Mouse (Mus musculus) heart, embryonic 16.5 days (tissue): ENCODE measurements around the gene Dhx40. TPM values are rescaled to one million over a fixed set of nuclear protein-coding genes. Genes with fewer than 3 reads are reported as not detected.
A peak's percentile ranks its signal among the peaks of the same experiment; 100 is the strongest.
"Not testable (repeated sequence)": the region's sequence is repeated elsewhere in the genome, so short reads cannot be mapped to it uniquely, and the experiment has no call there.

Source experiments
- ATAC-seq: fragments of 200-750 bp; cut with Nextera tagmentation; replicated peaks from 2 replicates; pipeline ENCODE4 v1.8.0; 2017; ENCODE audit warnings: moderate number of reproducible peaks; ENCODE audit not compliant: insufficient read depth, low FRiP score; ENCODE audit errors: extremely low read depth
- H3K27ac ChIP-seq: fragments of 300-500 bp; sonication (generic); 2 replicates; pipeline ENCODE4 v1.5.1; 2014; ENCODE audit warnings: mild to moderate bottlenecking, low read length, control low read depth, moderate library complexity
- H3K27me3 ChIP-seq: fragments of 300-500 bp; sonication (generic); 2 replicates; pipeline ENCODE4 v1.6.1; 2014; ENCODE audit warnings: low read length, mixed read lengths; ENCODE audit not compliant: control insufficient read depth, insufficient read depth
- H3K36me3 ChIP-seq: fragments of 300-500 bp; sonication (generic); 2 replicates; pipeline ENCODE4 v1.6.1; 2014; ENCODE audit not compliant: control insufficient read depth, insufficient read depth
- H3K4me1 ChIP-seq: fragments of 300-500 bp; sonication (generic); 2 replicates; pipeline ENCODE4 v1.6.1; 2014; ENCODE audit warnings: low read length, mixed read lengths; ENCODE audit not compliant: control insufficient read depth, insufficient read depth
- H3K4me2 ChIP-seq: fragments of 300-500 bp; sonication (generic); 2 replicates; pipeline ENCODE4 v1.6.1; 2014; ENCODE audit warnings: low read depth, mild to moderate bottlenecking, control low read depth, low read length
- H3K4me3 ChIP-seq: fragments of 300-500 bp; sonication (generic); 2 replicates; pipeline ENCODE4 v1.5.1; 2014; ENCODE audit warnings: mild to moderate bottlenecking, control low read depth, low read length
- H3K9ac ChIP-seq: fragments of 300-500 bp; sonication (generic); 2 replicates; pipeline ENCODE4 v1.6.1; 2014; ENCODE audit warnings: low read length, control low read depth
- H3K9me3 ChIP-seq: fragments of 300-500 bp; sonication (generic); replicated peaks from 2 replicates; pipeline ENCODE4 v1.6.1; 2016; ENCODE audit warnings: low read length; ENCODE audit not compliant: control insufficient read depth
- WGBS: fragments of 180-500 bp; shearing (Covaris S2); extraction: QIAGEN DNeasy Blood & Tissue Kit; methylation state at CpG from one replicate; pipeline ENCODE4 v1.1.7; 2014; 5-methylcytosine and 5-hydroxymethylcytosine counted together
- polyA plus RNA-seq: library from polyadenylated mRNA; unstranded; fragments of >200 nt; fragmentation: Nextera tagmentation; extraction: Ambion mirVana; gene quantifications from 2 replicates; pipeline ENCODE4 v1.2.1, GENCODE M21; 2015

Dhx40 gene
- polyA plus RNA-seq, 1 experiment from 2014 or later: 16.1 TPM

- H3K27me3 ChIP-seq: no peaks in the 10 kb centered on the region
- ATAC-seq: no peak
- H3K9ac ChIP-seq: no peak overlapping the region; the same call in 1 of the 2 replicates
- WGBS: 48% methylated on average over 3 of the region's 3 CpGs
- H3K4me2 ChIP-seq: peak overlapping the region; percentile 42
- H3K27ac ChIP-seq: peak overlapping the region; percentile 23
- no peaks in the 10 kb centered on the region for H3K9me3 ChIP-seq
- peaks cover 37% of the 10 kb centered on the region for H3K4me1 ChIP-seq
- no peaks in the 10 kb centered on the region for H3K36me3 ChIP-seq
- H3K4me3 ChIP-seq: no peak overlapping the region
Observed at GRCm38 (mm10) chr11:86749776-86750423, 57.6 kb downstream of the Dhx40 start.

- Histone ChIP-seq H3K27ac (no peak overlapping the region), H3K4me1 (peaks cover 41% of the 10 kb centered on the region), H3K4me2 (no peak overlapping the region), H3K36me3 (no peaks in the 10 kb centered on the region), H3K4me3 (no peak overlapping the region), H3K9ac (no peak overlapping the region), H3K9me3 (no peaks in the 10 kb centered on the region), H3K27me3 (no peaks in the 10 kb centered on the region)
- 57% methylated on average over 3 of the region's 3 CpGs for WGBS
- no peak for ATAC-seq
Observed at GRCm38 (mm10) chr11:86745634-86746404, 61.7 kb downstream of the Dhx40 start.

- peak; percentile 56 for ATAC-seq
- 8% methylated on average over 2 of the region's 2 CpGs for WGBS
- H3K27me3 ChIP-seq: no peaks in the 10 kb centered on the region
- H3K9me3 ChIP-seq: no peaks in the 10 kb centered on the region
- peak overlapping the region; percentile 29; the same call in 1 of the 2 replicates for H3K9ac ChIP-seq
- no peaks in the 10 kb centered on the region for H3K36me3 ChIP-seq
- peak overlapping the region; percentile 34 for H3K4me2 ChIP-seq
- H3K4me3 ChIP-seq: no peak overlapping the region
- peaks cover 32% of the 10 kb centered on the region for H3K4me1 ChIP-seq
- peak overlapping the region; percentile 72 for H3K27ac ChIP-seq
Observed at GRCm38 (mm10) chr11:86742605-86743004, 64.9 kb downstream of the Dhx40 start.

- H3K36me3 ChIP-seq: no peaks in the 10 kb centered on the region
- peaks cover 28% of the 10 kb centered on the region for H3K4me1 ChIP-seq
- no peaks in the 10 kb centered on the region for H3K27me3 ChIP-seq
- 96% methylated on average over 5 of the region's 5 CpGs for WGBS
- H3K27ac ChIP-seq: no peak overlapping the region
- H3K4me2 ChIP-seq: no peak overlapping the region
- no peaks in the 10 kb centered on the region for H3K9me3 ChIP-seq
- H3K4me3 ChIP-seq: no peak overlapping the region
- no peak overlapping the region for H3K9ac ChIP-seq
- ATAC-seq: no peak
Observed at GRCm38 (mm10) chr11:86741505-86741904, 66.0 kb downstream of the Dhx40 start.

GRCm38 (mm10) chr11:86739470-86739869 lies 68.1 kb downstream of the Dhx40 start:
- Histone ChIP-seq H3K4me2 (no peak overlapping the region), H3K27me3 (no peaks in the 10 kb centered on the region), H3K36me3 (0 out of 2 replicates have a peak, but pooled peaks cover 2% of the 10 kb centered on the region), H3K9me3 (no peaks in the 10 kb centered on the region), H3K4me1 (peaks cover 30% of the 10 kb centered on the region), H3K4me3 (no peak overlapping the region), H3K27ac (no peak overlapping the region), H3K9ac (no peak overlapping the region)
- 62% methylated on average over 2 of the region's 2 CpGs for WGBS
- no peak for ATAC-seq

- Histone ChIP-seq H3K9ac (no peak overlapping the region), H3K4me1 (peaks cover 30% of the 10 kb centered on the region), H3K4me2 (no peak overlapping the region), H3K9me3 (no peaks in the 10 kb centered on the region), H3K27ac (no peak overlapping the region), H3K4me3 (no peak overlapping the region), H3K36me3 (0 out of 2 replicates have a peak, but pooled peaks cover 2% of the 10 kb centered on the region), H3K27me3 (no peaks in the 10 kb centered on the region)
- ATAC-seq: no peak
- 90% methylated on average over 1 of the region's 1 CpGs for WGBS
Observed at GRCm38 (mm10) chr11:86738956-86739355, 68.6 kb downstream of the Dhx40 start.

- not testable (repeated sequence) for H3K4me3 ChIP-seq, H3K4me2 ChIP-seq, H3K9ac ChIP-seq, ATAC-seq, H3K27ac ChIP-seq, H3K27me3 ChIP-seq, H3K9me3 ChIP-seq, H3K36me3 ChIP-seq
- WGBS: 95% methylated on average over 1 of the region's 1 CpGs
- H3K4me1 ChIP-seq: peaks cover 25% of the 10 kb centered on the region
Observed at GRCm38 (mm10) chr11:86738308-86738707, 69.2 kb downstream of the Dhx40 start.

- Histone ChIP-seq H3K27ac (no peak overlapping the region), H3K9me3 (no peaks in the 10 kb centered on the region), H3K9ac (no peak overlapping the region), H3K4me3 (no peak overlapping the region), H3K36me3 (peaks cover 6% of the 10 kb centered on the region; the same call in 1 of the 2 replicates), H3K4me1 (peaks cover 18% of the 10 kb centered on the region), H3K4me2 (no peak overlapping the region), H3K27me3 (no peaks in the 10 kb centered on the region)
- no peak for ATAC-seq
- WGBS: 78% methylated on average over 8 of the region's 8 CpGs
Observed at GRCm38 (mm10) chr11:86737301-86738000, 70.1 kb downstream of the Dhx40 start.

- Histone ChIP-seq H3K4me1 (peaks cover 24% of the 10 kb centered on the region), H3K36me3 (peaks cover 8% of the 10 kb centered on the region)
- 73% methylated on average over 4 of the region's 4 CpGs for WGBS
Observed at GRCm38 (mm10) chr11:86734993-86735392, 72.6 kb downstream of the Dhx40 start.

More at GRCm38 (mm10) chr11:86734993-86735392, 72.6 kb downstream of the Dhx40 start:
- Histone ChIP-seq H3K27me3 (no peaks in the 10 kb centered on the region), H3K9me3 (no peaks in the 10 kb centered on the region), H3K4me3 (no peak overlapping the region), H3K27ac (no peak overlapping the region), H3K4me2 (no peak overlapping the region), H3K9ac (no peak overlapping the region)
- ATAC-seq: no peak
